Mouse (Mus musculus): Measurements from ENCODE around the gene Abtb2. TPM values are rescaled to one million over a fixed set of nuclear protein-coding genes. Genes with fewer than 3 reads are reported as not detected.

Gene Abtb2
- polyA plus RNA-seq, 1 experiment from 2014 or later = 11.5 TPM

- no peak for DNase-seq (ENCODE audit: low spot score)
- WGBS = 85% methylated on average over 12 of the region's 12 CpGs
Measured at GRCm38 (mm10) chr2:103728027-103728540, 162.0 kb downstream of the Abtb2 start.

DNA sequence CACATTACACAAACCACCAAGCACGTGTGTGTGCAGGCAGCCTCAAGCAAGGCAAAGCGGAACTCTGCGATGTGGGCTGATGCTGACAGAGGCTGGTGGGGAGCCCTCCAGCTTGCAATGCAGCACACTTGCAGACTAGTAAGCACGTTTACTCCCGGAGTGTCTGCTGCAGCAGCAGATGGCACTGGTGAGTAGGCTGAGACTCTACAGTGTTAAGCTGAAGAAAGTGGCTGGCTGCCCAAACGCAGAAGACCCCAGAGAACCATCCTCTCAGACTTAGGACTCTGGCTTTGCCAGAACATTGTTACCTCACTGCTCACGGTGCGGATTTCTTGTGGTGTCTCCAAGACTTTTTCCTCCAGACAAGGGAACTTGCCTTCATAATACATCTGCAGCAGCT is 164.9 kb downstream of the Abtb2 start:
- no peak overlapping the region for H3K4me2 ChIP-seq (ENCODE audit: low read depth, severe bottlenecking)
- WGBS = 84% methylated on average over 8 of the region's 8 CpGs
- no peak for DNase-seq (ENCODE audit: low spot score)

More at GRCm38 (mm10) chr2:103728027-103728540, 162.0 kb downstream of the Abtb2 start:
- Histone ChIP-seq H3K27ac (replicated peaks; ENCODE audit: low read depth, low read length) (no peak overlapping the region), H3K9me3 (ENCODE audit: control insufficient read depth, low read length) (no peaks in the 10 kb centered on the region), H3K4me2 (ENCODE audit: low read depth, severe bottlenecking) (no peak overlapping the region), H3K36me3 (ENCODE audit: control insufficient read depth, insufficient read depth, low read length) (peaks cover 9% of the 10 kb centered on the region; the same call in 1 of the 2 replicates), H3K9ac (ENCODE audit: low read length) (no peak overlapping the region), H3K27me3 (ENCODE audit: control insufficient read depth, insufficient read depth, low read length) (no peaks in the 10 kb centered on the region), H3K4me1 (ENCODE audit: control insufficient read depth, insufficient read depth, low read length) (no peaks in the 10 kb centered on the region), H3K4me3 (ENCODE audit: low read depth, low read length) (no peak overlapping the region)
- no peak for ATAC-seq (ENCODE audit: insufficient number of reproducible peaks, low FRiP score, low TSS enrichment, low read depth)

DNA sequence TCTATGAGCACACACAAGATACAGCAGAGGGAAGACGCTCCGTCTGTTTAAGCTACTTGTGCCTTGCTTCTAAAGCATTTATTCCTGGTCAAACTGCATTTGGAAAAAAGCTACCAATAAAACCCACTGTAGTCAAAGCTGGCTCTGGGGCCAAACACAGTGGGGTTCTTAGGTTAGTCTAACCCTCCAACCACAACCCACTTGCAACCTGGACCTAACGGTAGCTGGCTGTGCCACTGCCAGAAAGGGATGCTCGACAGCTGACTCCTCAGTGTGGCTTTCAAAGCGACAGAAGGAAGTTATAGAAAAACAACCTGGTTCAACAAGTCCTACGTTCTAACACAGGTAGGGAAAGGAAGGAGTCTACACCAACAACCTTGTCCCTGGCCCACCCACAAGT is 165.3 kb downstream of the Abtb2 start:
- H3K9ac ChIP-seq (ENCODE audit: low read length) = no peak overlapping the region
- no peaks in the 10 kb centered on the region for H3K4me1 ChIP-seq (ENCODE audit: control insufficient read depth, insufficient read depth, low read length)
- no peak overlapping the region for H3K4me3 ChIP-seq (ENCODE audit: low read depth, low read length)
- WGBS = 93% methylated on average over 6 of the region's 6 CpGs
- H3K4me2 ChIP-seq (ENCODE audit: low read depth, severe bottlenecking) = no peak overlapping the region
- DNase-seq (ENCODE audit: low spot score) = no peak
- ATAC-seq (ENCODE audit: insufficient number of reproducible peaks, low FRiP score, low TSS enrichment, low read depth) = no peak
- H3K36me3 ChIP-seq (ENCODE audit: control insufficient read depth, insufficient read depth, low read length) = peaks cover 13% of the 10 kb centered on the region
- no peaks in the 10 kb centered on the region for H3K9me3 ChIP-seq (ENCODE audit: control insufficient read depth, low read length)
- H3K27ac ChIP-seq (replicated peaks; ENCODE audit: low read depth, low read length) = no peak overlapping the region
- no peaks in the 10 kb centered on the region for H3K27me3 ChIP-seq (ENCODE audit: control insufficient read depth, insufficient read depth, low read length)

More for the DNA sequence above, 164.9 kb downstream of the Abtb2 start:
- Histone ChIP-seq H3K27ac (replicated peaks; ENCODE audit: low read depth, low read length) (no peak overlapping the region), H3K9ac (ENCODE audit: low read length) (no peak overlapping the region), H3K9me3 (ENCODE audit: control insufficient read depth, low read length) (no peaks in the 10 kb centered on the region), H3K27me3 (ENCODE audit: control insufficient read depth, insufficient read depth, low read length) (no peaks in the 10 kb centered on the region), H3K4me3 (ENCODE audit: low read depth, low read length) (no peak overlapping the region), H3K36me3 (ENCODE audit: control insufficient read depth, insufficient read depth, low read length) (peaks cover 13% of the 10 kb centered on the region), H3K4me1 (ENCODE audit: control insufficient read depth, insufficient read depth, low read length) (no peaks in the 10 kb centered on the region)
- ATAC-seq (ENCODE audit: insufficient number of reproducible peaks, low FRiP score, low TSS enrichment, low read depth) = no peak

- ATAC-seq (ENCODE audit: insufficient number of reproducible peaks, low FRiP score, low TSS enrichment, low read depth) (no peak), DNase-seq (ENCODE audit: low spot score) (no peak)
- H3K36me3 ChIP-seq (ENCODE audit: control insufficient read depth, insufficient read depth, low read length) = peaks cover 10% of the 10 kb centered on the region
- no peak overlapping the region for H3K4me2 ChIP-seq (ENCODE audit: low read depth, severe bottlenecking)
- 93% methylated on average over 6 of the region's 6 CpGs for WGBS
- no peaks in the 10 kb centered on the region for H3K27me3 ChIP-seq (ENCODE audit: control insufficient read depth, insufficient read depth, low read length)
- H3K4me3 ChIP-seq (ENCODE audit: low read depth, low read length) = no peak overlapping the region
- no peak overlapping the region for H3K9ac ChIP-seq (ENCODE audit: low read length)
- no peaks in the 10 kb centered on the region for H3K4me1 ChIP-seq (ENCODE audit: control insufficient read depth, insufficient read depth, low read length)
- no peak overlapping the region for H3K27ac ChIP-seq (replicated peaks; ENCODE audit: low read depth, low read length)
- H3K9me3 ChIP-seq (ENCODE audit: control insufficient read depth, low read length) = no peaks in the 10 kb centered on the region
Measured at GRCm38 (mm10) chr2:103742821-103743220, 176.7 kb downstream of the Abtb2 start.

GRCm38 (mm10) chr2:103743536-103743935 is 177.4 kb downstream of the Abtb2 start:
- Histone ChIP-seq H3K4me3 (ENCODE audit: low read depth, low read length) (no peak overlapping the region), H3K36me3 (ENCODE audit: control insufficient read depth, insufficient read depth, low read length) (peaks cover 10% of the 10 kb centered on the region), H3K9me3 (ENCODE audit: control insufficient read depth, low read length) (no peaks in the 10 kb centered on the region), H3K4me2 (ENCODE audit: low read depth, severe bottlenecking) (no peak overlapping the region), H3K27me3 (ENCODE audit: control insufficient read depth, insufficient read depth, low read length) (no peaks in the 10 kb centered on the region), H3K4me1 (ENCODE audit: control insufficient read depth, insufficient read depth, low read length) (no peaks in the 10 kb centered on the region), H3K9ac (ENCODE audit: low read length) (no peak overlapping the region), H3K27ac (replicated peaks; ENCODE audit: low read depth, low read length) (no peak overlapping the region)
- DNase-seq (ENCODE audit: low spot score) (no peak), ATAC-seq (ENCODE audit: insufficient number of reproducible peaks, low FRiP score, low TSS enrichment, low read depth) (no peak)
- WGBS = 96% methylated on average over 2 of the region's 2 CpGs

- 85% methylated on average over 7 of the region's 7 CpGs for WGBS
- no peaks in the 10 kb centered on the region for H3K9me3 ChIP-seq (ENCODE audit: control insufficient read depth, low read length)
- no peak overlapping the region for H3K9ac ChIP-seq (ENCODE audit: low read length)
- no peak overlapping the region for H3K4me3 ChIP-seq (ENCODE audit: low read depth, low read length)
- H3K4me2 ChIP-seq (ENCODE audit: low read depth, severe bottlenecking) = no peak overlapping the region
- peaks cover 9% of the 10 kb centered on the region for H3K36me3 ChIP-seq (ENCODE audit: control insufficient read depth, insufficient read depth, low read length)
- no peaks in the 10 kb centered on the region for H3K4me1 ChIP-seq (ENCODE audit: control insufficient read depth, insufficient read depth, low read length)
- no peaks in the 10 kb centered on the region for H3K27me3 ChIP-seq (ENCODE audit: control insufficient read depth, insufficient read depth, low read length)
- no peak overlapping the region for H3K27ac ChIP-seq (replicated peaks; ENCODE audit: low read depth, low read length)
- DNase-seq (ENCODE audit: low spot score) (peak; percentile 84), ATAC-seq (ENCODE audit: insufficient number of reproducible peaks, low FRiP score, low TSS enrichment, low read depth) (no peak)
Measured at GRCm38 (mm10) chr2:103743988-103744387, 177.9 kb downstream of the Abtb2 start.

DNA sequence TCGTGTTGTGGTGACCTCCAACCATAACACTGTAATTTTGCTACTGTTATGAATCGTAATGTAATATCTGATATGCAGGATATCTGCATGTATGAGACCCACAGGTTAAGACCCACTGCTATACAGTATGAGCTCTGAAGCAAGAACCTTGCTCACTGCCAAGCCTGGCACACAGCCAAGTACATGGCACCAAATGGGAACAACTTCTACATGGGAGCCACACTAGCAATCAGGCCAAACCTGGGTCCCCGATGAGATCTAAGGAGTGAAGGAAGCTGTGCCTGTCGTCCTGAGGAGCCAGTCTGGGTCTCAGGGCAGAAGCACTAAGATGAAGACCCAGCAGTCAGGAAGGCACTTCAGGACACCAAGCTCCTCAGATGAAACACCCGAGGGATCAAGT is 179.4 kb downstream of the Abtb2 start:
- no peaks in the 10 kb centered on the region for H3K27me3 ChIP-seq (ENCODE audit: control insufficient read depth, insufficient read depth, low read length)
- peaks cover 8% of the 10 kb centered on the region for H3K36me3 ChIP-seq (ENCODE audit: control insufficient read depth, insufficient read depth, low read length)
- H3K4me1 ChIP-seq (ENCODE audit: control insufficient read depth, insufficient read depth, low read length) = no peaks in the 10 kb centered on the region
- ATAC-seq (ENCODE audit: insufficient number of reproducible peaks, low FRiP score, low TSS enrichment, low read depth) = no peak
- H3K27ac ChIP-seq (replicated peaks; ENCODE audit: low read depth, low read length) = no peak overlapping the region
- H3K4me2 ChIP-seq (ENCODE audit: low read depth, severe bottlenecking) = no peak overlapping the region
- no peaks in the 10 kb centered on the region for H3K9me3 ChIP-seq (ENCODE audit: control insufficient read depth, low read length)
- no peak overlapping the region for H3K9ac ChIP-seq (ENCODE audit: low read length)
- no peak for DNase-seq (ENCODE audit: low spot score)
- H3K4me3 ChIP-seq (ENCODE audit: low read depth, low read length) = no peak overlapping the region
- 87% methylated on average over 5 of the region's 5 CpGs for WGBS

- 82% methylated on average over 2 of the region's 2 CpGs for WGBS
- DNase-seq (ENCODE audit: low spot score) (no peak), ATAC-seq (ENCODE audit: insufficient number of reproducible peaks, low FRiP score, low TSS enrichment, low read depth) (no peak)
- Histone ChIP-seq H3K4me2 (ENCODE audit: low read depth, severe bottlenecking) (no peak overlapping the region), H3K4me1 (ENCODE audit: control insufficient read depth, insufficient read depth, low read length) (no peaks in the 10 kb centered on the region), H3K9me3 (ENCODE audit: control insufficient read depth, low read length) (no peaks in the 10 kb centered on the region), H3K27ac (replicated peaks; ENCODE audit: low read depth, low read length) (no peak overlapping the region), H3K9ac (ENCODE audit: low read length) (no peak overlapping the region), H3K4me3 (ENCODE audit: low read depth, low read length) (no peak overlapping the region), H3K36me3 (ENCODE audit: control insufficient read depth, insufficient read depth, low read length) (peaks cover 8% of the 10 kb centered on the region), H3K27me3 (ENCODE audit: control insufficient read depth, insufficient read depth, low read length) (no peaks in the 10 kb centered on the region)
Measured at GRCm38 (mm10) chr2:103746096-103746495, 180.0 kb downstream of the Abtb2 start.

GRCm38 (mm10) chr2:103746761-103747160 is 180.7 kb downstream of the Abtb2 start:
- Histone ChIP-seq H3K4me2 (ENCODE audit: low read depth, severe bottlenecking) (no peak overlapping the region), H3K27ac (replicated peaks; ENCODE audit: low read depth, low read length) (no peak overlapping the region), H3K36me3 (ENCODE audit: control insufficient read depth, insufficient read depth, low read length) (peaks cover 10% of the 10 kb centered on the region), H3K27me3 (ENCODE audit: control insufficient read depth, insufficient read depth, low read length) (no peaks in the 10 kb centered on the region), H3K4me1 (ENCODE audit: control insufficient read depth, insufficient read depth, low read length) (no peaks in the 10 kb centered on the region), H3K4me3 (ENCODE audit: low read depth, low read length) (no peak overlapping the region), H3K9ac (ENCODE audit: low read length) (no peak overlapping the region), H3K9me3 (ENCODE audit: control insufficient read depth, low read length) (no peaks in the 10 kb centered on the region)
- DNase-seq (ENCODE audit: low spot score) = no peak
- ATAC-seq (ENCODE audit: insufficient number of reproducible peaks, low FRiP score, low TSS enrichment, low read depth) = no peak
- 92% methylated on average over 2 of the region's 2 CpGs for WGBS

Data from limb, embryonic 11.5 days (tissue).